Mouse (Mus musculus) testis, adult 2 months (tissue): ENCODE measurements around the gene Stxbp5. TPM values are rescaled to one million over a fixed set of nuclear protein-coding genes. Genes with fewer than 3 reads are reported as not detected.

Source experiments
- H3K27ac ChIP-seq: fragments of 200-500 bp; 2 replicates; pipeline ENCODE4 v1.5.1; 2012; ENCODE audit warnings: low read depth, low read length; ENCODE audit not compliant: control insufficient read depth, insufficient read depth
- H3K27me3 ChIP-seq: fragments of 200-500 bp; 2 replicates; pipeline ENCODE4 v1.6.1; 2012; ENCODE audit warnings: mild to moderate bottlenecking, low read length, moderate library complexity; ENCODE audit not compliant: control insufficient read depth, insufficient read depth
- H3K36me3 ChIP-seq: fragments of 200-500 bp; 2 replicates; pipeline ENCODE4 v1.6.1; 2012; ENCODE audit warnings: mild to moderate bottlenecking, low read length; ENCODE audit not compliant: control insufficient read depth, insufficient read depth
- H3K4me1 ChIP-seq: fragments of 200-500 bp; 2 replicates; pipeline ENCODE4 v1.6.1; 2012; ENCODE audit warnings: low read length; ENCODE audit not compliant: control insufficient read depth, insufficient read depth
- H3K4me3 ChIP-seq: fragments of 200-500 bp; 2 replicates; pipeline ENCODE4 v1.5.1; 2012; ENCODE audit warnings: low read depth, mild to moderate bottlenecking, low read length, moderate library complexity, mixed read lengths; ENCODE audit not compliant: control insufficient read depth
- CTCF ChIP-seq: fragments of 200-500 bp; IDR thresholded peaks from 2 replicates; pipeline ENCODE4 v1.5.1; 2012; ENCODE audit warnings: low read depth, mild to moderate bottlenecking, inconsistent platforms, low read length, moderate library complexity; ENCODE audit not compliant: control insufficient read depth, insufficient read depth, insufficient replicate concordance
- POLR2A ChIP-seq: fragments of 200-500 bp; IDR thresholded peaks from 2 replicates; pipeline ENCODE4 v1.6.1; 2012; ENCODE audit warnings: low read depth, mild to moderate bottlenecking, inconsistent platforms, low read length, moderate library complexity; ENCODE audit not compliant: control insufficient read depth
- polyA plus RNA-seq: library from polyadenylated mRNA; depleted of rRNA; stranded (reverse); fragments of >200 nt; gene quantifications from 2 replicates; pipeline ENCODE4 v1.2.3, GENCODE M21; 2012

Stxbp5 gene
- polyA plus RNA-seq, 1 experiment: 12.5 TPM

DNA sequence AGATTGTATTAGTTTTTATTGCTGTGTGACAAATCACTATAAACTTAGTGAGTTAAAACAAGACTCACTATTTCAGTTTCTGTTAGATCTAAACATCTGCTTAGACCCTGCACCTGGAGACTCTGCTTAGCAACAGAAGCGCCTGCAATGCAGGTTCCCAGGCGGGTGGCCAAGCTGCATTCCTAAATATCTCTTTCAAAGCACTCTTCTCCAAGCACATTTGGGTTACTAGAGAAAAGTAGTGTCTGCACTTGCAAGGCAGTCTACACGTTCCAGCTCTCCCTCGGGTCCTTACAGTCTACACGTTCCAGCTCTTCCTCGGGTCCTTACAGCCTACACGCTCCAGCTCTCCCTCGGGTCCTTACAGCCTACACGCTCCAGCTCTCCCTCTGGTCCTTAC is 44.1 kb downstream of the Stxbp5 start:
- Histone ChIP-seq H3K4me1 (no peaks in the 10 kb centered on the region), H3K27ac (no peak overlapping the region), H3K4me3 (no peak overlapping the region), H3K27me3 (no peaks in the 10 kb centered on the region), H3K36me3 (no peaks in the 10 kb centered on the region)
- TF ChIP-seq CTCF (no peak), POLR2A (no peak)

DNA sequence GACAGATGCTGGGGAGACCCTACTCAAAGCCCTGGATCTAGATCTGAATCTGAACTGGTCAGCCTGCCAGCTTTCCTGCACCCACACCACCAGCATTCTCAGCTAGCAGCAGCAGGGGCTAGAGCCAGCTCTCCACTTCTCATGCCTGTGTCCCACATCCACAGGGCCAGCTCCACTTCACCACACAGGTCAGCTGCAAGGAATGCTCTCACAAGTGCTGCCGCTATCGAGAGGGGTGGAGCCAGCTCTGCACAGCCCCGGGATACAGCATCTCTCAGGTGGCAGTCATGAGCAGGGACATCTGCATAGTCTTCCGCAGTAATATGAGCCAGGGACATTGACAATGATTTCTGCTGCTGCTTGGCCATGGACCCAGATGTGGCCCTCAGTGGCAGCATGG is 54.5 kb downstream of the Stxbp5 start:
- H3K27ac ChIP-seq: no peak overlapping the region
- TF ChIP-seq POLR2A: no peak
- no peak for TF ChIP-seq CTCF
- no peaks in the 10 kb centered on the region for H3K27me3 ChIP-seq
- no peaks in the 10 kb centered on the region for H3K36me3 ChIP-seq
- no peak overlapping the region for H3K4me3 ChIP-seq
- H3K4me1 ChIP-seq: no peaks in the 10 kb centered on the region

DNA sequence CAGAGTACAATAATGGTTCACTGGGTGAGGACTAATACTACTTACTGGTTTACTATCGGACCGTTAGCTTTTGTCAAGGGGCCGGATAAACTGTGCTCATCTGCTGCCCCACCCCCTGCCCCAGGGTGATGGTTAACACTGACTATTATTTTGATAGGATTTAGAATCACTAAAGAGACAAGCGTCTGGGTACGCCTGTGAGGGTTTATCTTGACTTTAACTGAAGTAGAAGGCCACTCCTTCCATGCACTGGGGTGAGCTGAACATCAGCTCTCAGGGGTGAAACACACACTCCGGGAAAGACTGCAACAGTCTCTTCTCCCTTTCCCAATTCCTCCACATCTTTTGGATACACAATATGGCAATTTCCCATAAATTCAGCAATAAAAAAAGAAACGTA is 61.5 kb downstream of the Stxbp5 start:
- H3K36me3 ChIP-seq: no peaks in the 10 kb centered on the region
- TF ChIP-seq CTCF (no peak), POLR2A (no peak)
- no peak overlapping the region for H3K27ac ChIP-seq
- H3K4me1 ChIP-seq: no peaks in the 10 kb centered on the region
- H3K27me3 ChIP-seq: no peaks in the 10 kb centered on the region
- H3K4me3 ChIP-seq: no peak overlapping the region

DNA sequence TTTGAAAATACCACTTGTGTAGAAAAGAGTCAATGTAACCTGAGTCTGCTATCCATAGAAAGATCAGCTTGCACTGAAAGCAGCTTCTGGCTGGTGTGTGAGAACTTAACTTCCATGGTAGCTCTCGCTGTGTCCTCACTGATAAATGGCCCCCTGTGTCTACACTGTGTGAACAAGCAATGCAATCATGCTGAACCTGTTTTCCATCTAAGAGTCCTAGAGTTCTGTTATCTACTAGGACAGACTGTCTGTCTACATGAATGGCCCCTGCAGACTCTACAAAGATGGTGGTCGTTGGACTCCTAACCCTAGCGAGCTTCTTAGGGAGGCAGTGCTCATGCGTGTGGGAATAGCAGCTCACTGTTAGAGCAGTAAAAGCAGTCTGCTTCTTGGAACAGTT is 65.9 kb downstream of the Stxbp5 start:
- H3K36me3 ChIP-seq: no peaks in the 10 kb centered on the region
- no peak overlapping the region for H3K27ac ChIP-seq
- no peak for TF ChIP-seq CTCF
- no peak for TF ChIP-seq POLR2A
- no peaks in the 10 kb centered on the region for H3K27me3 ChIP-seq
- no peaks in the 10 kb centered on the region for H3K4me1 ChIP-seq
- H3K4me3 ChIP-seq: no peak overlapping the region

DNA sequence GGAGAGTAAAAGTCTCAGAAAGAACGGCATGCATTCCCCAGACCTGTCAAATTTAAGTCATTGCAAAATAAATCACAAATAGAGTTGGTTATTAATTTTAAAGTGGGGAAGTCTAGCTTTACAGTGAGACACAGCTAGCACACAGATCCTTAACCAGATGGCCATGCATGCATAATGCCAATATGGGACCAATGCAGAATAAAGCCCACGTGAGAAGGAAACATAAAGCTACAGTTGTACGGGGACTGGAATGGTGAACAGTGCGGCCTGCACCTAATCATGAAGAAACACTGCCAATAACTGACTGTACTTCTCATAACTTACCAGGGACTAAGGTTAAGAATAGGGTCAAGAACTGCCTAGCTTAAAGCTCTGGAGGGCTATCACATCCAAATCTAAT is 67.9 kb downstream of the Stxbp5 start:
- TF ChIP-seq POLR2A: no peak
- TF ChIP-seq CTCF: no peak
- Histone ChIP-seq H3K27me3 (no peaks in the 10 kb centered on the region), H3K4me1 (no peaks in the 10 kb centered on the region), H3K36me3 (no peaks in the 10 kb centered on the region), H3K4me3 (no peak overlapping the region), H3K27ac (no peak overlapping the region)

DNA sequence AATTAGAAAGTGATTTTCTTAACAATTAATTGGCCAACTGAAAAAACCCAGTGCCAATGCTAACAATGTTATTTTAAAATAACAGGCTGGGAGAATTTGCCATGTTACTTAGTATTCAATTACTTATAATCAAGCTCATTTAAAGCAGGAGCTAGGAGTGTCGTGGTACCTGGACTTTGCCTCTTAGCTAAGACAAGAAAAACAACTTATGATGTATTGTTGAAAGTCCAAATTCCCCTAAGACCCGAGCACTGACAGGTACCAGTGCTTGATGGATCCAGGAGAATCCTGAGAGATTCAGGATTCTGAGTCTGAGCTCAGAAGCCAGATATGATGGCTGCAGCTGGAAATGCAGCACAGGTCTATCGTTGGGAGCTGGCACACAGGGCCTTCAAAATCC is 71.1 kb downstream of the Stxbp5 start:
- no peaks in the 10 kb centered on the region for H3K27me3 ChIP-seq
- no peaks in the 10 kb centered on the region for H3K36me3 ChIP-seq
- H3K4me1 ChIP-seq: no peaks in the 10 kb centered on the region
- H3K27ac ChIP-seq: no peak overlapping the region
- no peak overlapping the region for H3K4me3 ChIP-seq
- TF ChIP-seq POLR2A (no peak), CTCF (no peak)

DNA sequence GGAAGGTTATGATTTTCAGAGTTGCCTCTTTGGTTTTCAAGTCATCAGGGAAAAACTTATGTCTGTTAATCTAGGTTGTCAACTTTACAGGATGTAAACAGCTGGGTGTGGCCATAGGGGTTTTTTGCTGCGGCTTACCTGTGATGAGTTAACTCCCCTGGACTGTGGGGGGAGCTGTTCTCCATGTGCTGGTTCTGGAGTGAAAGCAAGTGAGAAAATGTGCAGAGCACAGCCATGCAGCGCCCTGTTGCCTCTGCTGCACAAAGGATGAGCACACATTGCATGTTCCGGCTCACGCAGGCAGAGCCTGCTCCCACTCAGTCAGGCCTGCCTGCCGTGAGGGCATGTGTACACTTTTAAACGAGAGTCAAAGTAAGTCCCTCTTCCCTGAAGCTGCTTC is 79.6 kb downstream of the Stxbp5 start:
- no peaks in the 10 kb centered on the region for H3K36me3 ChIP-seq
- no peak overlapping the region for H3K4me3 ChIP-seq
- H3K27ac ChIP-seq: no peak overlapping the region
- no peaks in the 10 kb centered on the region for H3K27me3 ChIP-seq
- no peaks in the 10 kb centered on the region for H3K4me1 ChIP-seq
- no peak for TF ChIP-seq POLR2A
- TF ChIP-seq CTCF: no peak

DNA sequence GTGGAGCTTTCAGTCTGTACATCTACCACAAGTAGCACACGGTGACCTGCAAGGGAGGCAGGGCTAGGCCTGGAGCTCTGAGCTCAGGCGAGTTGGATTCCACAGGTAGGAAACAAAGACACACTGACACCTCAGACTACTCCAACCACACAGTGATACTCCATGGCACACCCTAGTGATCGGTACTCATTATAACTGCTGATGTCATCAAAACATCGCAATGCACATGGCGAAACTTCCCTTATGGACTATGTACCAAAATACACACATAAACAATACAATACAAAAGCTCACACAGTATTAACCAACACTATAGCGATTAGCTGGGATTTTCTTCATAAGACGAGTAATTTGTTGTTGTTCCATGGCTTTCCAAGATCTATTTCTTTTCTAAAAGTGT is 82.3 kb downstream of the Stxbp5 start:
- TF ChIP-seq CTCF (no peak), POLR2A (no peak)
- H3K27ac ChIP-seq: no peak overlapping the region
- H3K4me3 ChIP-seq: no peak overlapping the region

More for the DNA sequence above, 82.3 kb downstream of the Stxbp5 start:
- Histone ChIP-seq H3K4me1 (no peaks in the 10 kb centered on the region), H3K36me3 (no peaks in the 10 kb centered on the region), H3K27me3 (no peaks in the 10 kb centered on the region)
